Mouse (Mus musculus): ENCODE data around the gene Pnldc1.

Pnldc1 gene

GRCm38 (mm10) chr17:12853821-12854220 lies 56.2 kb downstream of the Pnldc1 start:
- DNase-seq: no peak

- DNase-seq: no peak
Observed at GRCm38 (mm10) chr17:12851689-12852088, 58.3 kb downstream of the Pnldc1 start.

- no peak for DNase-seq
Observed at GRCm38 (mm10) chr17:12849778-12850382, 60.1 kb downstream of the Pnldc1 start.

DNA sequence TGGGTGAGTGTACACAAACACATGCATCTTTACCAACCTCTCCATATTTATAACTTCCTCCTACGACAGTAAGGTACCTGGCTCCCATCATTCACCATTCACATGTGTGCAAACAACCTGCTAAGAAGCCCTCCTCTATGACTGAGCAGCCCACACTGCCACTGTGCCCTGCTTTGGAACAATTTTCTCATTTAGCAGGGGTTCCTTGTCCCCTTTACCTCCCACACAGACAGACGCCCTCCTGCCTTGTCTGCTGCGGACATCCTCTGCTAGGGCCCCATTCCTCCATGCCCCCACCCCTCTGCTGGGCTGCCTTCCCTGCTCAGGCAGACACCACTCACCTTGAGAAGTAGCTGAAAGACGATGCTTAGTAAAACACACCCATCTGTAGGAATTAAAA lies 62.3 kb downstream of the Pnldc1 start:
- no peak for DNase-seq

DNA sequence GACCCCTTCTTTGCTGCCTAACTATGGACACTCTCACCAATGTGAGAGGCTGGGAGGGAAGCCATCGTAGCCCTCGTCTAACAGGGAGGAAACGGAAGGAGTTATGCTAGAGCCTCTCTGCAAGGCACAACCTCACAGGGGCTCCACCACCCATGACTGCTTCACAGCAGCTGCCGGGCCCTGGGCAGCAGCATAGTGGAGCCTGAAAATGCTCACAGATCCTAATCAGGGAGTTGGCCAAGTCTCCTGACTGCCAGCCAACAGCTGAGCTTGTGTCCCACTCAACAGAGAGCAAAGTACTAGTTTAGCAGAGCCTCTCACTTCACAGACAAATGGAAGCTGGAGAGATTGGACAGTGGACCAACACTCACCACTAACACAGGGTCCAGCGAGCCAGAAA lies 63.6 kb downstream of the Pnldc1 start:
- peak; percentile 69 for DNase-seq

DNA sequence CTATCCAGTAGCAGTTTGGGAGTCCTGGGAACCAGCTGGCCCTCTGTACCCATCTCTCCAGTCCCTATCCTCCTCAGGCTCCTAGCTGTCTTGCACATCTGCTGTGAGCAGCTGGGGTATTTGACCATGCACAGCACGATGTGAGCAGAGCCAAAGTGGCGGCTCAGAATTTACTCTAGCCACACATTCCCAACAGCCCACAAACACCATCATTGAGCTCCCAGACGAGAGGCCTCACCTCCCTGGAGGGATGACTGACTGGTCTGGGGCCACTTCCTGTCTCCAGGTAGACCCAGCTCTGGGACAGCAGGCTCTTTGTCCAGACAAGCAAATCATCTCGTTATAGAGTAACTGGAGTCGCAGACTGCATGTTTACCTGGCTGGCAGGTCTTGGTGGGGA lies 64.2 kb downstream of the Pnldc1 start:
- no peak for DNase-seq

- DNase-seq: no peak
Observed at GRCm38 (mm10) chr17:12844540-12844939, 65.5 kb downstream of the Pnldc1 start.

- no peak for DNase-seq
Observed at GRCm38 (mm10) chr17:12843826-12844225, 66.2 kb downstream of the Pnldc1 start.

DNA sequence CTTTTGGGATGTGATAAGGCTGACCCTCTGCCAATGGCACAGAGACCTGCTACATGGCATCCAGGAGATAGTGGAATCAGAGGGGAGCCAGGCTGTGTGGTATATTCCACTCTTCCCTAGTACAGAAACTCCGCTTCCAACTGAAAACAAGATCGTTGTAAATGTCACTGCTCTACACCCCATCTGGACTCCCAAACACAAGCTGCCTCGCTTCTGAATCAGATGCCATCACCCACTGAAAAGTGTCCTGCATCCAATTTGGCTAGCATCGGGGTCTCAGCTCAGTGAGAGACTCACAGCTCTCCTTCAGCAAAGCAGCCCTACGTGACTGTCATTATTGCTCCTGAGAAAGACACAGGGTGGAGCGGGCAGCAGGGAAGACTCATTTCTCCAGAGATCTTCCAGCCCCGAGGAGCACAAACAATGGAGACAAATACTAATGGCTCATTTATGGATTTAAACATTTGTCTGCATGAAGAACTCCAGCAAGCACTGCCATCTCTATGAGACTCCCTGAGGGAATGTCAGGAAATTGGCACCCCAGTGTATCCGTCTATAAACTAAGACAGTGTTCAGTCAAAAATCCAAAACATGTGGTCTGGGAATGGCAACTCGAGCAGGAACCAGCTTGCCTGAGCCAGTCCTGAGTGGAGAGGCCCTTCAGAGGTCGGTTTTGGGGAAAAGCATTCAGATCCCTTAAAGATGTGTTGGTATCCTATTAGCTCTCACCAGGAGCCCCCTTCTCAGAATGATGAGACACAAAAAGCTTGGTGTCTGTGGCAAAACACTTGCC lies 70.4 kb downstream of the Pnldc1 start:
- DNase-seq: no peak
